In the genomic region with DNA sequence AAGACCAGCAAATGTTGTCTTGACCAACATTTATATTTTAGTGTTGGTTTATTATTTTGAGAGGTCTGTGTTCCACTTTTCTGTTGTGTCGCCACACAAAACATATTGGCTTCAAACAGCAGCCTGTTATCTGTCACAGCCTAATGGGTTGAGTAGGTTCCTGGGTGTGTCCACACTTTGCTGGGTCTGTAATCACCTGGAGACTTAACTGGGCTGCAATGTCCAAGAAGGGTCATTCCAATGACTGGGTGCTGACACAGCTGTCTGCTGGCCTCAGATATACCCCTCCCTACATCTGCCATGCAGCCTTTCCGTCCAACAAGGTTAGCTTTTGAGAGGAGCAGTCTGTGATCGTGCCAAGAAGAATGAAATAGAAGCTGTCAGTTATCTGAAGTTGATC, we compare ENCODE assay signal across 28 mouse cellular contexts. TPM values are rescaled to one million over a fixed set of nuclear protein-coding genes. Genes with fewer than 3 reads are reported as not detected.
DNase-seq lines count a peak whose midpoint lies in the region; ATAC-seq and TF ChIP-seq lines count a peak whose summit lies in the region.
"Had no signal": no experiment of that assay in that cellular context is flagged by ENCODE, and none has a peak within 500 bp of the region (broad histone marks: within the 10 kb centered on the region; RNA-seq: fewer than 3 reads in every experiment).

No protein-coding gene starts in this region.

- H3K27ac ChIP-seq in kidney, adult 2 months (ENCODE audit: insufficient read depth, low read depth, low read length), result peak overlapping the region; percentile 2; the same call in 1 of the 2 replicates
- no peak overlapping the region for H3K27ac ChIP-seq in kidney, embryonic 14.5 days (ENCODE audit: low read depth, low read length)
- no peak overlapping the region for H3K27ac ChIP-seq in liver, embryonic 11.5 days (ENCODE audit: low read depth, low read length)
- no peak overlapping the region for H3K27ac ChIP-seq in liver, postnatal 0 days (ENCODE audit: low read depth)
- no peak overlapping the region for H3K27ac ChIP-seq in liver, embryonic 12.5 days
- H3K27ac ChIP-seq: embryonic facial prominence, embryonic 10.5 days; embryonic facial prominence, embryonic 13.5 days; forebrain, embryonic 12.5 days; forebrain, embryonic 15.5 days; heart, embryonic 13.5 days; hindbrain, embryonic 10.5 days; hindbrain, embryonic 13.5 days had no signal

- H3K4me3 ChIP-seq in kidney, adult 2 months (ENCODE audit: insufficient read depth, low read depth, low read length), result no peak overlapping the region
- no peak overlapping the region for H3K4me3 ChIP-seq in kidney, embryonic 14.5 days (ENCODE audit: low read length)
- H3K4me3 ChIP-seq in liver, embryonic 11.5 days (ENCODE audit: low read depth, low read length), result no peak overlapping the region
- no peak overlapping the region for H3K4me3 ChIP-seq in liver, postnatal 0 days (ENCODE audit: low read depth, low read length)
- H3K4me3 ChIP-seq in liver, embryonic 12.5 days, result no peak overlapping the region
- H3K4me3 ChIP-seq: embryonic facial prominence, embryonic 10.5 days; embryonic facial prominence, embryonic 13.5 days; erythroblast, embryonic 14.5 days; forebrain, embryonic 12.5 days; forebrain, embryonic 15.5 days; heart, embryonic 13.5 days; hindbrain, embryonic 10.5 days; hindbrain, embryonic 13.5 days had no signal

- peak; percentile 40 for DNase-seq in kidney, adult 2 months
- DNase-seq in liver, embryonic 11.5 days (ENCODE audit: low spot score), result no peak
- no peak for DNase-seq in liver, postnatal 0 days
- DNase-seq: adrenal gland, postnatal 10 days; adrenal gland, postnatal 36 days; cerebellum, adult 18-20 months; cerebellum, adult 9-11 months; cerebellum, postnatal 25 days; gastrocnemius, postnatal 10 days; gastrocnemius, postnatal 36 days; heart, adult 18-20 months; heart, postnatal 14 days had no signal

- H3K9me3 ChIP-seq in kidney, embryonic 14.5 days (ENCODE audit: control insufficient read depth, low read length), result no peaks in the 10 kb centered on the region
- no peaks in the 10 kb centered on the region for H3K9me3 ChIP-seq in liver, embryonic 11.5 days (ENCODE audit: control insufficient read depth, low read length)
- H3K9me3 ChIP-seq in liver, postnatal 0 days (ENCODE audit: low read length), result no peaks in the 10 kb centered on the region
- H3K9me3 ChIP-seq in liver, embryonic 12.5 days (replicated peaks), result no peaks in the 10 kb centered on the region
- H3K9me3 ChIP-seq: embryonic facial prominence, embryonic 10.5 days; embryonic facial prominence, embryonic 13.5 days; forebrain, embryonic 12.5 days; forebrain, embryonic 15.5 days; G1E; hindbrain, embryonic 10.5 days; hindbrain, embryonic 13.5 days had no signal

- H3K27me3 ChIP-seq in kidney, adult 2 months (replicated peaks; ENCODE audit: control insufficient read depth, insufficient read depth, low read length), result no peaks in the 10 kb centered on the region
- no peaks in the 10 kb centered on the region for H3K27me3 ChIP-seq in kidney, embryonic 14.5 days (ENCODE audit: control insufficient read depth, insufficient read depth, low read length)
- no peaks in the 10 kb centered on the region for H3K27me3 ChIP-seq in liver, embryonic 11.5 days (replicated peaks; ENCODE audit: control insufficient read depth, insufficient read depth, low read length)
- H3K27me3 ChIP-seq in liver, postnatal 0 days (ENCODE audit: insufficient read depth, low read length), result no peaks in the 10 kb centered on the region
- H3K27me3 ChIP-seq in liver, embryonic 12.5 days (replicated peaks), result no peaks in the 10 kb centered on the region
- H3K27me3 ChIP-seq: embryonic facial prominence, embryonic 13.5 days; forebrain, embryonic 12.5 days; forebrain, embryonic 15.5 days; heart, embryonic 13.5 days; hindbrain, embryonic 13.5 days; Patski had no signal

- TF ChIP-seq EP300 in liver, postnatal 0 days (IDR thresholded peaks at IDR 0.05; ENCODE audit: low read depth), result no peak

- no peaks in the 10 kb centered on the region for H3K36me3 ChIP-seq in kidney, adult 2 months (ENCODE audit: control insufficient read depth, insufficient read depth, low read length)
- H3K36me3 ChIP-seq in kidney, embryonic 14.5 days (ENCODE audit: control insufficient read depth, insufficient read depth, low read length), result no peaks in the 10 kb centered on the region
- H3K36me3 ChIP-seq in liver, embryonic 11.5 days (ENCODE audit: control insufficient read depth, insufficient read depth, low read length), result no peaks in the 10 kb centered on the region
- no peaks in the 10 kb centered on the region for H3K36me3 ChIP-seq in liver, postnatal 0 days (replicated peaks; ENCODE audit: insufficient read depth, low read length)
- no peaks in the 10 kb centered on the region for H3K36me3 ChIP-seq in liver, embryonic 12.5 days
- H3K36me3 ChIP-seq: embryonic facial prominence, embryonic 10.5 days; embryonic facial prominence, embryonic 13.5 days; forebrain, embryonic 12.5 days; forebrain, embryonic 15.5 days; G1E; heart, embryonic 13.5 days; hindbrain, embryonic 10.5 days; hindbrain, embryonic 13.5 days had no signal

- TF ChIP-seq POLR2A in kidney, adult 2 months (IDR thresholded peaks at IDR 0.05; ENCODE audit: low read depth, low read length), result no peak

- no peak for TF ChIP-seq CTCF in kidney, adult 2 months (conservative IDR thresholded peaks at IDR 0.05; ENCODE audit: insufficient read depth, insufficient read length, low read depth, low read length)
- no peak for TF ChIP-seq CTCF in liver, postnatal 0 days (IDR thresholded peaks at IDR 0.05; ENCODE audit: low read depth)

- no peak overlapping the region for H3K9ac ChIP-seq in kidney, embryonic 14.5 days (ENCODE audit: low read depth, low read length)
- H3K9ac ChIP-seq in liver, embryonic 11.5 days (ENCODE audit: low read depth, low read length), result no peak overlapping the region
- H3K9ac ChIP-seq in liver, postnatal 0 days (replicated peaks), result no peak overlapping the region
- H3K9ac ChIP-seq in liver, embryonic 12.5 days, result no peak overlapping the region
- H3K9ac ChIP-seq: embryonic facial prominence, embryonic 13.5 days; forebrain, embryonic 12.5 days; forebrain, embryonic 15.5 days; heart, embryonic 13.5 days; hindbrain, embryonic 13.5 days had no signal

- 48% methylated on average over 3 of the region's 3 CpGs for WGBS in kidney, adult 2 months
- 82% methylated on average over 3 of the region's 3 CpGs for WGBS in kidney, embryonic 14.5 days
- 58% methylated on average over 3 of the region's 3 CpGs for WGBS in liver, embryonic 11.5 days
- 79% methylated on average over 3 of the region's 3 CpGs for WGBS in liver, postnatal 0 days (ENCODE audit: insufficient replicate concordance)
- WGBS in liver, embryonic 12.5 days (ENCODE audit: insufficient replicate concordance), result 18% methylated on average over 3 of the region's 3 CpGs

- H3K4me1 ChIP-seq in kidney, adult 2 months (ENCODE audit: control insufficient read depth, insufficient read depth, low read length), result peaks cover 42% of the 10 kb centered on the region
- no peaks in the 10 kb centered on the region; the same call in 1 of the 2 replicates for H3K4me1 ChIP-seq in kidney, embryonic 14.5 days (ENCODE audit: control insufficient read depth, insufficient read depth, low read length)
- H3K4me1 ChIP-seq in liver, embryonic 11.5 days (replicated peaks; ENCODE audit: control insufficient read depth, insufficient read depth, low read length), result peaks cover 14% of the 10 kb centered on the region
- H3K4me1 ChIP-seq in liver, postnatal 0 days (ENCODE audit: insufficient read depth), result peaks cover 34% of the 10 kb centered on the region
- H3K4me1 ChIP-seq in liver, embryonic 12.5 days, result peaks cover 39% of the 10 kb centered on the region
- H3K4me1 ChIP-seq: forebrain, embryonic 12.5 days; forebrain, embryonic 15.5 days; hindbrain, embryonic 10.5 days; hindbrain, embryonic 13.5 days had no signal

- H3K4me2 ChIP-seq in kidney, embryonic 14.5 days (replicated peaks; ENCODE audit: low read depth, low read length), result no peak overlapping the region
- H3K4me2 ChIP-seq in liver, embryonic 11.5 days, result no peak overlapping the region
- no peak overlapping the region for H3K4me2 ChIP-seq in liver, postnatal 0 days (ENCODE audit: low read depth, low read length)
- peak overlapping the region; percentile 14; the same call in 1 of the 2 replicates for H3K4me2 ChIP-seq in liver, embryonic 12.5 days
- H3K4me2 ChIP-seq: embryonic facial prominence, embryonic 13.5 days; forebrain, embryonic 12.5 days; forebrain, embryonic 15.5 days; heart, embryonic 13.5 days; hindbrain, embryonic 13.5 days had no signal

- ATAC-seq in kidney, embryonic 14.5 days (ENCODE audit: low FRiP score, low TSS enrichment), result no peak
- ATAC-seq in liver, embryonic 11.5 days (replicated peaks; ENCODE audit: low FRiP score), result peak; percentile 51; the same call in 1 of the 2 replicates
- ATAC-seq in liver, postnatal 0 days, result no peak
- 0 out of 2 replicates have a peak, but pooled peaks have one; percentile 46 for ATAC-seq in liver, embryonic 12.5 days
- ATAC-seq in megakaryocyte-erythroid progenitor cell, adult 5-6 weeks (replicated peaks; ENCODE audit: low FRiP score, low TSS enrichment, poor library complexity, severe bottlenecking), result peak; percentile 73
- ATAC-seq in frontal cortex, adult (ENCODE audit: low TSS enrichment), result no peak
- no peak for ATAC-seq in CD4-positive, CD25-positive, alpha-beta regulatory T cell, adult 4 months
- ATAC-seq: forebrain, embryonic 15.5 days; hindbrain, embryonic 16.5 days; Patski had no signal

RNA-seq across cellular contexts. Expression of gene Map3k5, which starts 20.3 kb away (rescaled TPM):
- 9.0 and 11.3 TPM in 2 replicates for polyA plus RNA-seq in kidney, adult 2 months (2012; rRNA removed)
- polyA plus RNA-seq in kidney, embryonic 14.5 days (2014; fragmentation: Nextera tagmentation; extraction: Ambion mirVana), result 2.2 and 4.0 TPM in 2 replicates
- 1.2 and 1.8 TPM in 2 replicates for polyA plus RNA-seq in liver, embryonic 11.5 days (2014; fragmentation: Nextera tagmentation; extraction: Ambion mirVana)
- polyA plus RNA-seq in liver, postnatal 0 days (2015; fragmentation: Nextera tagmentation; extraction: Ambion mirVana), result 1.1 and 1.4 TPM in 2 replicates
- polyA plus RNA-seq in liver, embryonic 12.5 days (2016; fragmentation: Nextera tagmentation; extraction: Ambion mirVana), result 1.2 and 1.3 TPM in 2 replicates
- 2.8 and 12.8 TPM in 2 replicates for total RNA-seq in megakaryocyte-erythroid progenitor cell, adult 5-6 weeks (2014; fragmentation: Nextera tagmentation)
- total RNA-seq in megakaryocyte-erythroid progenitor cell, adult 5-6 weeks (2017), result 4.2 and 5.9 TPM in 2 replicates
- polyA plus RNA-seq in CD4-positive, CD25-positive, alpha-beta regulatory T cell, adult 4 months (2017; shearing (Covaris generic)), result 10 to 100 TPM; 13.6 to 14.5 TPM
- polyA plus RNA-seq: erythroblast, embryonic 14.5 days had no signal

RNA-seq across cellular contexts. Expression of gene Pex7, which starts 47.1 kb away (rescaled TPM):
- polyA plus RNA-seq in kidney, adult 2 months (2012; rRNA removed), result 87.4 and 90.9 TPM in 2 replicates
- 36.1 and 45.4 TPM in 2 replicates for polyA plus RNA-seq in kidney, embryonic 14.5 days (2014; fragmentation: Nextera tagmentation; extraction: Ambion mirVana)
- 40.8 and 43.8 TPM in 2 replicates for polyA plus RNA-seq in liver, embryonic 11.5 days (2014; fragmentation: Nextera tagmentation; extraction: Ambion mirVana)
- 51.4 and 58.5 TPM in 2 replicates for polyA plus RNA-seq in liver, postnatal 0 days (2015; fragmentation: Nextera tagmentation; extraction: Ambion mirVana)
- polyA plus RNA-seq in liver, embryonic 12.5 days (2016; fragmentation: Nextera tagmentation; extraction: Ambion mirVana), result 29.7 and 30.9 TPM in 2 replicates
- 21.9 and 28.2 TPM in 2 replicates for total RNA-seq in megakaryocyte-erythroid progenitor cell, adult 5-6 weeks (2014; fragmentation: Nextera tagmentation)
- 16.0 and 20.9 TPM in 2 replicates for total RNA-seq in megakaryocyte-erythroid progenitor cell, adult 5-6 weeks (2017)
- 1 to 10 TPM; 3.0 to 5.1 TPM for polyA plus RNA-seq in CD4-positive, CD25-positive, alpha-beta regulatory T cell, adult 4 months (2017; shearing (Covaris generic))

Comparison
In these comparisons a context has a peak if more than half of its experiments do, and no peak if none do; other contexts are left out.
1. ATAC-seq: peak in liver, embryonic 11.5 days (single experiment), liver, embryonic 12.5 days (single experiment) and megakaryocyte-erythroid progenitor cell, adult 5-6 weeks (single experiment); none in kidney, embryonic 14.5 days (single experiment), liver, postnatal 0 days (single experiment), frontal cortex, adult (single experiment) and CD4-positive, CD25-positive, alpha-beta regulatory T cell, adult 4 months (single experiment).